Mouse (Mus musculus) cortical plate, adult 2 months (tissue): Measurements from ENCODE around the gene Hoxb4. TPM values are rescaled to one million over a fixed set of nuclear protein-coding genes. Genes with fewer than 3 reads are reported as not detected.

Source experiments
- H3K27ac ChIP-seq: fragments of 200-500 bp; 2 replicates; pipeline ENCODE4 v1.5.1; 2012; ENCODE audit warnings: low read length, control low read depth, inconsistent platforms; ENCODE audit not compliant: insufficient read depth
- H3K4me1 ChIP-seq: fragments of 200-500 bp; 2 replicates; pipeline ENCODE4 v1.6.1; 2011; ENCODE audit warnings: low read length; ENCODE audit not compliant: control insufficient read depth, insufficient read depth
- H3K4me3 ChIP-seq: fragments of 200-500 bp; 2 replicates; pipeline ENCODE4 v1.5.1; 2011; ENCODE audit warnings: mild to moderate bottlenecking, low read length, control low read depth; ENCODE audit not compliant: insufficient read depth
- CTCF ChIP-seq: fragments of 200-500 bp; IDR thresholded peaks from 2 replicates; pipeline ENCODE4 v1.5.1; 2011; ENCODE audit warnings: mild to moderate bottlenecking, control low read depth, low read length; ENCODE audit not compliant: insufficient read depth; ENCODE audit errors: extremely low read depth
- POLR2A ChIP-seq: fragments of 200-500 bp; IDR thresholded peaks from 2 replicates; pipeline ENCODE4 v1.6.1; 2011; ENCODE audit warnings: mild to moderate bottlenecking, low read length, control low read depth; ENCODE audit not compliant: insufficient read depth; ENCODE audit errors: extremely low read depth
- polyA plus RNA-seq: library from polyadenylated mRNA; depleted of rRNA; stranded (reverse); fragments of >200 nt; gene quantifications from 2 replicates; pipeline ENCODE4 v1.2.3, GENCODE M21; 2012

Gene Hoxb4
- polyA plus RNA-seq, 1 experiment, result not detected

- Histone ChIP-seq H3K27ac (no peak overlapping the region), H3K4me1 (no peaks in the 10 kb centered on the region), H3K4me3 (no peak overlapping the region)
- TF ChIP-seq POLR2A, result no peak
- no peak for TF ChIP-seq CTCF
These were observed 33.0 kb upstream of the Hoxb4 start for GRCm38 (mm10) chr11:96284774-96285734.

GRCm38 (mm10) chr11:96285771-96286738 is 32.0 kb upstream of the Hoxb4 start, which contains the start of gene Hoxb7:
Gene Hoxb7, plus strand, starts transcription at chr11:96286623.
- no peak for TF ChIP-seq POLR2A
- no peak for TF ChIP-seq CTCF
- Histone ChIP-seq H3K4me1 (no peaks in the 10 kb centered on the region), H3K27ac (no peak within 1 kb of the TSS), H3K4me3 (no peak within 1 kb of the TSS)

- H3K27ac ChIP-seq, result no peak overlapping the region
- H3K4me3 ChIP-seq, result no peak overlapping the region
- H3K4me1 ChIP-seq, result no peaks in the 10 kb centered on the region
These were observed 31.2 kb upstream of the Hoxb4 start for GRCm38 (mm10) chr11:96286739-96287385.

DNA sequence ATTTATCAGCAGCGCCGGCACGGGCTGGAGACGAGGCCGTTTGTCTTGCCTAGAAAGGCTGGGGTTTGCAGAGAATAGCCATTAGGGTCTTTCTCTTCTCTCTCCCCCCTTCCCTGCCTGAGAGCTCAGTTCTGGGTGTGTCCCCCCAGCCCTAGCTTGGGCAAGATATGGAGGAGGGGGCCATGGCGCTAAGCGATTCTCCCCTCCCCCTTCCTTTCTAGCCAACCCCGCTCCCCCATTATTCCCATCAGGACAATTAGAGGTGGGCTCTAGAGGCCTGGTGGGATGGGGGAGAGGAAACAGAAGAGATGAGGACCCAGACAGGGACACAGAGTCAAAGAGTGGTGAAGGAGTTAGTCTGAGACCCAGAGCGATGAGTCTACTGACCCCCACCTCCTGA is 30.7 kb upstream of the Hoxb4 start:
- TF ChIP-seq POLR2A, result no peak
- no peak for TF ChIP-seq CTCF

More at GRCm38 (mm10) chr11:96286739-96287385, 31.2 kb upstream of the Hoxb4 start:
- TF ChIP-seq CTCF, result no peak

GRCm38 (mm10) chr11:96288455-96289221 is 29.4 kb upstream of the Hoxb4 start:
- H3K4me1 ChIP-seq, result no peaks in the 10 kb centered on the region
- H3K27ac ChIP-seq, result no peak overlapping the region
- TF ChIP-seq POLR2A (no peak), CTCF (no peak)
- H3K4me3 ChIP-seq, result no peak overlapping the region

More for the DNA sequence above, 30.7 kb upstream of the Hoxb4 start:
- Histone ChIP-seq H3K27ac (no peak overlapping the region), H3K4me3 (no peak overlapping the region), H3K4me1 (no peaks in the 10 kb centered on the region)

DNA sequence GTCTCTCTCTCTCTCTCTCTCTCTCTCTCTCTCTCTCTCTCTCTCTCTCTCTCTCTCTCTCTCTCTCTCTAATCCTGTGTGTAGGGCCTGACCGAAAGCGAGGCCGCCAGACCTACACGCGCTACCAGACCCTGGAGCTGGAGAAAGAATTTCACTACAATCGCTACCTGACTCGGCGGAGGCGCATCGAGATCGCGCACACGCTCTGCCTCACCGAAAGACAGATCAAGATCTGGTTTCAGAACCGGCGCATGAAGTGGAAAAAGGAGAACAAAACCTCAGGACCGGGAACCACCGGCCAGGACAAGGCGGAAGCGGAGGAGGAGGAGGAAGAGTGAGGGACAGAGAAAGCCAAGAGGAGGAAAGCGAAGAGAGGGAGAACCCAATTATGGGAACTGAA is 28.8 kb upstream of the Hoxb4 start:
- TF ChIP-seq POLR2A (no peak), CTCF (no peak)
- Histone ChIP-seq H3K27ac (no peak overlapping the region), H3K4me3 (no peak overlapping the region), H3K4me1 (no peaks in the 10 kb centered on the region)

GRCm38 (mm10) chr11:96289837-96290236 is 28.2 kb upstream of the Hoxb4 start:
- TF ChIP-seq POLR2A (no peak), CTCF (no peak)

GRCm38 (mm10) chr11:96290705-96291355 is 27.2 kb upstream of the Hoxb4 start:
- H3K4me1 ChIP-seq, result no peaks in the 10 kb centered on the region
- TF ChIP-seq CTCF (no peak), POLR2A (no peak)
- no peak overlapping the region for H3K27ac ChIP-seq
- H3K4me3 ChIP-seq, result no peak overlapping the region

More at GRCm38 (mm10) chr11:96289837-96290236, 28.2 kb upstream of the Hoxb4 start:
- Histone ChIP-seq H3K4me1 (no peaks in the 10 kb centered on the region), H3K27ac (no peak overlapping the region), H3K4me3 (no peak overlapping the region)
